Mouse (Mus musculus): ENCODE results near the gene Lhx2.

Lhx2 gene

DNA sequence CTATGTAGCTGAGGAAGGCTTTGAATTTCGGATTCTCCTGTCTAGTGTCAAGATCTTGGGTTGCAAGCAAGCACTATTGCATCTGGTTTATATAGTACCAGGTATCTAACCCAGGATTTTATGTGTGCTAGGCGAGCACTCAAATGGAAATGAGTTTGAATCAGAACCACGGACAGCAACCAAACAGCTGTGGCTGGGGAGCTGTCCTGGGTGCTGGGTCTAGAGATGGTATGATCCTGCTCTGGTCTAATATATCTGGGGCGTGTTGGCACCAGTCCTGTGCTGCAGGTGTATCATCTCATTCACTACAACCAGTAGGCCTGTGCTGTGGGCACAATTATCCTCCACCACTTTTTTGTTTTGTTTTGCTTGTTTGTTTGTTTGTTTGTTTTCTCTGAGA lies 78.9 kb downstream of the Lhx2 start:
- no peak for DNase-seq
